Mouse (Mus musculus) lung, postnatal 0 days (tissue): ENCODE measurements around the gene Npas3. TPM values are rescaled to one million over a fixed set of nuclear protein-coding genes. Genes with fewer than 3 reads are reported as not detected.
A peak's percentile ranks its signal among the peaks of the same experiment; 100 is the strongest.

Experiments used
- ATAC-seq: fragments of 200-750 bp; cut with Nextera tagmentation; 2 replicates; pipeline ENCODE4 v1.8.0; 2017; ENCODE audit warnings: moderate library complexity
- DNase-seq: peaks from one replicate; pipeline ENCODE4 v3.0.0-alpha.2; 2016; ENCODE audit warnings: low spot score
- H3K27ac ChIP-seq: fragments of 300-500 bp; sonication (generic); 2 replicates; pipeline ENCODE4 v1.5.1; 2014; ENCODE audit warnings: antibody characterized with exemption, mild to moderate bottlenecking, low read length, mixed read lengths
- H3K27me3 ChIP-seq: fragments of 300-500 bp; sonication (generic); replicated peaks from 2 replicates; pipeline ENCODE4 v1.6.1; 2014; ENCODE audit warnings: low read length, mixed read lengths; ENCODE audit not compliant: insufficient read depth
- H3K36me3 ChIP-seq: fragments of 300-500 bp; sonication (generic); 2 replicates; pipeline ENCODE4 v1.6.1; 2014; ENCODE audit warnings: low read length, mixed read lengths; ENCODE audit not compliant: insufficient read depth
- H3K4me1 ChIP-seq: fragments of 300-500 bp; sonication (generic); 2 replicates; pipeline ENCODE4 v1.6.1; 2014; ENCODE audit warnings: antibody characterized with exemption, low read depth, low read length, mixed read lengths; ENCODE audit not compliant: insufficient read depth
- H3K4me2 ChIP-seq: fragments of 300-500 bp; sonication (generic); replicated peaks from 2 replicates; pipeline ENCODE4 v1.6.1; 2014; ENCODE audit warnings: low read depth, mild to moderate bottlenecking, low read length, moderate library complexity, mixed read lengths
- H3K4me3 ChIP-seq: fragments of 300-500 bp; sonication (generic); 2 replicates; pipeline ENCODE4 v1.5.1; 2014; ENCODE audit warnings: low read depth, low read length
- H3K9ac ChIP-seq: fragments of 300-500 bp; sonication (generic); replicated peaks from 2 replicates; pipeline ENCODE4 v1.6.1; 2014; ENCODE audit warnings: low read depth, mild to moderate bottlenecking
- H3K9me3 ChIP-seq: fragments of 300-500 bp; sonication (generic); 2 replicates; pipeline ENCODE4 v1.6.1; 2016; ENCODE audit warnings: low read length, mixed read lengths
- CTCF ChIP-seq: IDR thresholded peaks from 2 replicates; pipeline ENCODE4 v1.5.1; 2016; ENCODE audit warnings: antibody characterized with exemption, mild to moderate bottlenecking
- EP300 ChIP-seq: IDR thresholded peaks from 2 replicates; pipeline ENCODE4 v1.6.1; 2016; ENCODE audit warnings: antibody characterized with exemption, mild to moderate bottlenecking, control low read depth
- WGBS: fragments of 180-500 bp; shearing (Covaris S2); extraction: QIAGEN DNeasy Blood & Tissue Kit; methylation state at CpG from one replicate; pipeline ENCODE4 v1.1.7; 2014; 5-methylcytosine and 5-hydroxymethylcytosine counted together
- polyA plus RNA-seq: library from polyadenylated mRNA; unstranded; fragments of >200 nt; fragmentation: Nextera tagmentation; extraction: Ambion mirVana; gene quantifications from 2 replicates; pipeline ENCODE4 v1.2.1, GENCODE M21; 2015

The Npas3 gene
- polyA plus RNA-seq, 1 experiment from 2014 or later, result 0.17 TPM

GRCm38 (mm10) chr12:53875226-53875625 lies 626.7 kb downstream of the Npas3 start:
- H3K27me3 ChIP-seq, result no peaks in the 10 kb centered on the region
- H3K4me1 ChIP-seq, result no peaks in the 10 kb centered on the region
- 47% methylated on average over 3 of the region's 3 CpGs for WGBS
- H3K4me2 ChIP-seq, result no peak overlapping the region
- TF ChIP-seq CTCF (no peak), EP300 (no peak)
- no peak overlapping the region for H3K9ac ChIP-seq
- no peaks in the 10 kb centered on the region for H3K9me3 ChIP-seq
- H3K4me3 ChIP-seq, result no peak overlapping the region
- DNase-seq (no peak), ATAC-seq (no peak)
- no peak overlapping the region for H3K27ac ChIP-seq
- H3K36me3 ChIP-seq, result no peaks in the 10 kb centered on the region

GRCm38 (mm10) chr12:53876693-53877092 lies 628.2 kb downstream of the Npas3 start:
- H3K9me3 ChIP-seq, result no peaks in the 10 kb centered on the region
- no peak overlapping the region for H3K4me2 ChIP-seq
- no peak for DNase-seq
- no peak for ATAC-seq
- WGBS, result 45% methylated on average over 5 of the region's 5 CpGs
- no peak overlapping the region for H3K27ac ChIP-seq
- no peak overlapping the region for H3K4me3 ChIP-seq
- TF ChIP-seq EP300 (no peak), CTCF (no peak)
- H3K4me1 ChIP-seq, result no peaks in the 10 kb centered on the region
- H3K9ac ChIP-seq, result no peak overlapping the region
- no peaks in the 10 kb centered on the region for H3K36me3 ChIP-seq
- H3K27me3 ChIP-seq, result no peaks in the 10 kb centered on the region

GRCm38 (mm10) chr12:53881684-53882083 lies 633.2 kb downstream of the Npas3 start:
- Histone ChIP-seq H3K9me3 (no peaks in the 10 kb centered on the region), H3K4me2 (no peak overlapping the region), H3K4me1 (no peaks in the 10 kb centered on the region), H3K27me3 (no peaks in the 10 kb centered on the region), H3K36me3 (no peaks in the 10 kb centered on the region), H3K9ac (no peak overlapping the region), H3K27ac (no peak overlapping the region), H3K4me3 (no peak overlapping the region)
- ATAC-seq (no peak), DNase-seq (no peak)
- no peak for TF ChIP-seq EP300
- TF ChIP-seq CTCF, result no peak
- 82% methylated on average over 4 of the region's 4 CpGs for WGBS

- H3K27ac ChIP-seq, result no peak overlapping the region
- ATAC-seq, result no peak
- H3K9me3 ChIP-seq, result no peaks in the 10 kb centered on the region
- WGBS, result 74% methylated on average over 8 of the region's 8 CpGs
- no peak for DNase-seq
- H3K9ac ChIP-seq, result no peak overlapping the region
- no peak for TF ChIP-seq EP300
- TF ChIP-seq CTCF, result no peak
- H3K27me3 ChIP-seq, result no peaks in the 10 kb centered on the region
- no peak overlapping the region for H3K4me2 ChIP-seq
- H3K4me1 ChIP-seq, result no peaks in the 10 kb centered on the region
- no peak overlapping the region for H3K4me3 ChIP-seq
- no peaks in the 10 kb centered on the region for H3K36me3 ChIP-seq
These were observed 634.4 kb downstream of the Npas3 start for GRCm38 (mm10) chr12:53882863-53883262.

GRCm38 (mm10) chr12:53888624-53889023 lies 640.1 kb downstream of the Npas3 start:
- TF ChIP-seq EP300, result no peak
- TF ChIP-seq CTCF, result no peak
- WGBS, result 50% methylated on average over 4 of the region's 4 CpGs
- no peaks in the 10 kb centered on the region for H3K27me3 ChIP-seq
- no peak overlapping the region for H3K27ac ChIP-seq
- ATAC-seq (no peak), DNase-seq (no peak)
- H3K9me3 ChIP-seq, result no peaks in the 10 kb centered on the region
- H3K4me1 ChIP-seq, result no peaks in the 10 kb centered on the region
- H3K4me2 ChIP-seq, result no peak overlapping the region
- no peak overlapping the region for H3K9ac ChIP-seq
- no peak overlapping the region for H3K4me3 ChIP-seq
- no peaks in the 10 kb centered on the region for H3K36me3 ChIP-seq

GRCm38 (mm10) chr12:53895909-53896308 lies 647.4 kb downstream of the Npas3 start:
- peak; percentile 62 for ATAC-seq
- WGBS, result 46% methylated on average over 5 of the region's 5 CpGs
- TF ChIP-seq CTCF, result no peak
- peak; percentile 78 for TF ChIP-seq EP300

GRCm38 (mm10) chr12:53908761-53909160 lies 660.3 kb downstream of the Npas3 start:
- Histone ChIP-seq H3K36me3 (no peaks in the 10 kb centered on the region), H3K27me3 (no peaks in the 10 kb centered on the region), H3K4me3 (no peak overlapping the region), H3K4me2 (no peak overlapping the region), H3K4me1 (no peaks in the 10 kb centered on the region), H3K27ac (no peak overlapping the region), H3K9ac (no peak overlapping the region), H3K9me3 (no peaks in the 10 kb centered on the region)
- ATAC-seq, result no peak
- 63% methylated on average over 8 of the region's 8 CpGs for WGBS
- DNase-seq, result no peak
- no peak for TF ChIP-seq EP300
- TF ChIP-seq CTCF, result no peak

More at GRCm38 (mm10) chr12:53895909-53896308, 647.4 kb downstream of the Npas3 start:
- H3K27me3 ChIP-seq, result no peaks in the 10 kb centered on the region
- H3K9me3 ChIP-seq, result no peaks in the 10 kb centered on the region
- no peaks in the 10 kb centered on the region for H3K36me3 ChIP-seq
- H3K4me1 ChIP-seq, result no peaks in the 10 kb centered on the region
- DNase-seq, result peak; percentile 48
- no peak overlapping the region for H3K27ac ChIP-seq
- H3K4me3 ChIP-seq, result no peak overlapping the region
- H3K4me2 ChIP-seq, result no peak overlapping the region
- H3K9ac ChIP-seq, result no peak overlapping the region
